In the genomic region with DNA sequence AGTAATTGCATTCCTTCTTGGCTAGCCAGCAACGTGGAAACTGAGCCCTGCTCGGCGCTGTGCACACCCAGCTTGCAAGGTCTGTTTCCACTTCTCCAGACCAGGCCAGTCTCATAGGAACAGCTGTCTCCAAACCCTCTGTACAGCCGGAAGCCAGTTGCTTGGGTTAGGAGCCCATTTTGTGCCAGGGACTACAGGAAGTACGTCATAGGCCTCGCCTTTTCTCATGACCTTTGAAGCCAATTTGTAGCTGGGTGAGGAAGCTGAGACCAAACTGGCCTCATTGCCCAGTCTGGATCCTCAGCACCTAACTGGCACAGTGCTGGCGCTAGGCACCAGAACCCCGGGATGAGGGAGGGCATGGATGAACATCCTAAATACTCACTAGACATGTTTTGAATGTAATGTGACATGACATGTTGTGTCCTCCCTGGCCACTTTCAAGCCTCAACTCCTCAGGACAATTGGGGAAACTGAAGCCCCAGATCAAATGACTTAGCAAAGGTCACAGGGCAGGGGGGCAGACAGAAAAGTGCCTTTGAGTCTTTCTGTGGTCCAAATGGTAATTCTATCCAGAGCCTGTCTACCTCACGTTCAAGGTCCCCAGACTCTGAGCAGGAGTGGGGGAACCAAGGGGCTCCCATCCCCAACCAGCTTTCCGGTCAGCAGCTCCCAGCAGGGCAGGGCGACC, we compare ENCODE assay signal across 8 mouse cellular contexts.
DNase-seq lines count a peak whose midpoint lies in the region; ATAC-seq and TF ChIP-seq lines count a peak whose summit lies in the region.

No protein-coding gene starts in this region.

- no peak overlapping the region for H3K27ac ChIP-seq in hindbrain, embryonic 14.5 days
- H3K27ac ChIP-seq in liver, embryonic 11.5 days (ENCODE audit: low read depth, low read length): peak overlapping the region; percentile 9; the same call in 1 of the 2 replicates
- no peak overlapping the region for H3K27ac ChIP-seq in midbrain, postnatal 0 days (ENCODE audit: low read depth, low read length)

- peak overlapping the region; percentile 29 for H3K4me3 ChIP-seq in hindbrain, embryonic 14.5 days (replicated peaks; ENCODE audit: low read length)
- peak overlapping the region; percentile 41 for H3K4me3 ChIP-seq in liver, embryonic 11.5 days (ENCODE audit: low read depth, low read length)
- H3K4me3 ChIP-seq in midbrain, postnatal 0 days (ENCODE audit: low read depth, low read length): peak overlapping the region; percentile 32

- H3K36me3 ChIP-seq in hindbrain, embryonic 14.5 days (replicated peaks; ENCODE audit: control insufficient read depth, insufficient read depth): no peaks in the 10 kb centered on the region
- H3K36me3 ChIP-seq in liver, embryonic 11.5 days (ENCODE audit: control insufficient read depth, insufficient read depth, low read length): no peaks in the 10 kb centered on the region
- no peaks in the 10 kb centered on the region for H3K36me3 ChIP-seq in midbrain, postnatal 0 days (ENCODE audit: insufficient read depth, low read length)

- H3K27me3 ChIP-seq in hindbrain, embryonic 14.5 days (ENCODE audit: control insufficient read depth, insufficient read depth, low read length): no peaks in the 10 kb centered on the region
- H3K27me3 ChIP-seq in liver, embryonic 11.5 days (replicated peaks; ENCODE audit: control insufficient read depth, insufficient read depth, low read length): no peaks in the 10 kb centered on the region
- no peaks in the 10 kb centered on the region for H3K27me3 ChIP-seq in midbrain, postnatal 0 days (ENCODE audit: insufficient read depth, low read length)

- no peak for ATAC-seq in hindbrain, embryonic 14.5 days (ENCODE audit: low FRiP score)
- no peak for ATAC-seq in liver, embryonic 11.5 days (replicated peaks; ENCODE audit: low FRiP score)
- no peak for ATAC-seq in midbrain, postnatal 0 days (ENCODE audit: low FRiP score)

- H3K4me2 ChIP-seq in hindbrain, embryonic 14.5 days (replicated peaks): peak overlapping the region; percentile 69
- H3K4me2 ChIP-seq in liver, embryonic 11.5 days: peak overlapping the region; percentile 63
- peak overlapping the region; percentile 72 for H3K4me2 ChIP-seq in midbrain, postnatal 0 days (ENCODE audit: low read depth, low read length, poor library complexity, severe bottlenecking)

- H3K9ac ChIP-seq in hindbrain, embryonic 14.5 days: peak overlapping the region; percentile 44
- H3K9ac ChIP-seq in liver, embryonic 11.5 days (ENCODE audit: low read depth, low read length): peak overlapping the region; percentile 21; the same call in 1 of the 2 replicates
- H3K9ac ChIP-seq in midbrain, postnatal 0 days (replicated peaks; ENCODE audit: low read length, poor library complexity, severe bottlenecking): peak overlapping the region; percentile 44; the same call in 1 of the 2 replicates

- WGBS in hindbrain, embryonic 14.5 days: 33% methylated on average over 11 of the region's 11 CpGs
- 44% methylated on average over 11 of the region's 11 CpGs for WGBS in liver, embryonic 11.5 days
- WGBS in midbrain, postnatal 0 days: 31% methylated on average over 11 of the region's 11 CpGs

- no peaks in the 10 kb centered on the region for H3K9me3 ChIP-seq in hindbrain, embryonic 14.5 days (ENCODE audit: control insufficient read depth, low read length)
- no peaks in the 10 kb centered on the region for H3K9me3 ChIP-seq in liver, embryonic 11.5 days (ENCODE audit: control insufficient read depth, low read length)
- H3K9me3 ChIP-seq in midbrain, postnatal 0 days (ENCODE audit: low read length): no peaks in the 10 kb centered on the region

- TF ChIP-seq CTCF in midbrain, postnatal 0 days (IDR thresholded peaks at IDR 0.05): no peak

- H3K4me1 ChIP-seq in hindbrain, embryonic 14.5 days (replicated peaks; ENCODE audit: control insufficient read depth, insufficient read depth, low read length): peaks cover 13% of the 10 kb centered on the region; the same call in 1 of the 2 replicates
- peaks cover 11% of the 10 kb centered on the region for H3K4me1 ChIP-seq in liver, embryonic 11.5 days (replicated peaks; ENCODE audit: control insufficient read depth, insufficient read depth, low read length)
- H3K4me1 ChIP-seq in midbrain, postnatal 0 days (ENCODE audit: insufficient read depth, low read length): no peaks in the 10 kb centered on the region

- peak; percentile 71 for DNase-seq in ES-CJ7 (ENCODE audit: low read depth, low spot score)
- DNase-seq in adrenal gland, adult 8-10 months: peak; percentile 61
- DNase-seq in gastrocnemius, adult 18-20 months (ENCODE audit: low spot score): peak; percentile 86
- no peak for DNase-seq in hindbrain, embryonic 14.5 days (ENCODE audit: low spot score)
- no peak for DNase-seq in liver, embryonic 11.5 days (ENCODE audit: low spot score)
- DNase-seq in midbrain, postnatal 0 days (ENCODE audit: low spot score): no peak
- peak; percentile 30 for DNase-seq in urinary bladder, postnatal 25 days (ENCODE audit: low spot score)
- DNase-seq in frontal cortex, postnatal 14 days (ENCODE audit: low spot score in 2 of 2): no peak

Comparison
In these comparisons a context has a peak if more than half of its experiments do, and no peak if none do; other contexts are left out.
1. DNase-seq: peak in ES-CJ7 (single experiment), adrenal gland, adult 8-10 months (single experiment), gastrocnemius, adult 18-20 months (single experiment) and urinary bladder, postnatal 25 days (single experiment); none in hindbrain, embryonic 14.5 days (single experiment), liver, embryonic 11.5 days (single experiment), midbrain, postnatal 0 days (single experiment) and frontal cortex, postnatal 14 days (0 of 2).
2. Peak in every context shown above with its lines, with median percentiles within 50 percentile points of each other: H3K4me2 ChIP-seq, H3K4me3 ChIP-seq and H3K9ac ChIP-seq.